Mouse (Mus musculus) hindbrain, embryonic 14.5 days (tissue): ENCODE measurements around the gene Tvp23b. TPM values are rescaled to one million over a fixed set of nuclear protein-coding genes. Genes with fewer than 3 reads are reported as not detected.

ENCODE experiments used
- ATAC-seq: fragments of 200-750 bp; cut with Nextera tagmentation; 2 replicates; pipeline ENCODE4 v1.8.0; 2017; ENCODE audit warnings: moderate number of reproducible peaks, mild to moderate bottlenecking, moderate TSS enrichment, moderate library complexity; ENCODE audit not compliant: low FRiP score
- DNase-seq: peaks from one replicate; pipeline ENCODE4 v3.0.0-alpha.2; 2015; ENCODE audit warnings: low spot score
- H3K27ac ChIP-seq: fragments of 300-500 bp; sonication (generic); 2 replicates; pipeline ENCODE4 v1.5.1; 2014; ENCODE audit warnings: mild to moderate bottlenecking, moderate library complexity
- H3K27me3 ChIP-seq: fragments of 300-500 bp; sonication (generic); 2 replicates; pipeline ENCODE4 v1.6.1; 2014; ENCODE audit warnings: mild to moderate bottlenecking, low read length, mixed read lengths; ENCODE audit not compliant: control insufficient read depth, insufficient read depth
- H3K36me3 ChIP-seq: fragments of 300-500 bp; sonication (generic); replicated peaks from 2 replicates; pipeline ENCODE4 v1.6.1; 2014; ENCODE audit not compliant: control insufficient read depth, insufficient read depth
- H3K4me1 ChIP-seq: fragments of 300-500 bp; sonication (generic); replicated peaks from 2 replicates; pipeline ENCODE4 v1.6.1; 2014; ENCODE audit warnings: antibody characterized with exemption, low read length, mixed read lengths; ENCODE audit not compliant: control insufficient read depth, insufficient read depth
- H3K4me2 ChIP-seq: fragments of 300-500 bp; sonication (generic); replicated peaks from 2 replicates; pipeline ENCODE4 v1.6.1; 2014; ENCODE audit warnings: mild to moderate bottlenecking, moderate library complexity
- H3K4me3 ChIP-seq: fragments of 300-500 bp; sonication (generic); replicated peaks from 2 replicates; pipeline ENCODE4 v1.5.1; 2014; ENCODE audit warnings: mild to moderate bottlenecking, low read length
- H3K9ac ChIP-seq: fragments of 300-500 bp; sonication (generic); 2 replicates; pipeline ENCODE4 v1.6.1; 2014
- H3K9me3 ChIP-seq: fragments of 300-500 bp; sonication (generic); 2 replicates; pipeline ENCODE4 v1.6.1; 2016; ENCODE audit warnings: low read length; ENCODE audit not compliant: control insufficient read depth
- WGBS: fragments of 180-500 bp; shearing (Covaris S2); extraction: QIAGEN DNeasy Blood & Tissue Kit; methylation state at CpG from one replicate; pipeline ENCODE4 v1.1.7; 2014; 5-methylcytosine and 5-hydroxymethylcytosine counted together
- polyA plus RNA-seq: library from polyadenylated mRNA; unstranded; fragments of >200 nt; fragmentation: Nextera tagmentation; extraction: Ambion mirVana; gene quantifications from 2 replicates; pipeline ENCODE4 v1.2.1, GENCODE M21; 2014

Gene Tvp23b
- polyA plus RNA-seq, 1 experiment from 2014 or later, result 52.8 TPM

- Histone ChIP-seq H3K4me2 (no peak overlapping the region), H3K27me3 (no peaks in the 10 kb centered on the region), H3K9me3 (no peaks in the 10 kb centered on the region), H3K4me3 (no peak overlapping the region), H3K9ac (no peak overlapping the region), H3K4me1 (no peaks in the 10 kb centered on the region), H3K36me3 (no peaks in the 10 kb centered on the region), H3K27ac (no peak overlapping the region)
- ATAC-seq, result no peak
- 87% methylated on average over 6 of the region's 6 CpGs for WGBS
- DNase-seq, result no peak
These were observed 25.9 kb upstream of the Tvp23b start for GRCm38 (mm10) chr11:62853334-62853733.

DNA sequence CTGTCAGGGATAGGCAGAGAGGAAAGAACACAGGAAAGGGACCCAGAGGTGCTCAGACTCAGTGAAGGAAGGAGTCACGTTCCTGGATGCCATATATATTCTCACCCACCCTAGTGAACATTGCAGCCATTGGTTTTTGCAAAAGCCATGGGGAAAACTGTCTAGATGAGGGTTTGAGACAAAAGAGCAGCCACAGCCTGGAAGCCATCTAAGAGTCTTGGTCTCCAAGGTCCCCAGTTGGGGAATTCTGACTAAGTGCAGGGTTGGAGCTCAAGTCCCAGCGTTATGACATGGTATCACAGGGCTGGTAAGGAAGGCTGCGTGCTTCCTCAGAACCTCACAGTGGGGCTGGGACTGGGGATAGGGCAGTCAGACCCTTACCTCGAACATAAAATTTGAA is 13.7 kb upstream of the Tvp23b start:
- Histone ChIP-seq H3K4me1 (no peaks in the 10 kb centered on the region), H3K27me3 (no peaks in the 10 kb centered on the region), H3K36me3 (no peaks in the 10 kb centered on the region), H3K4me2 (no peak overlapping the region), H3K9me3 (no peaks in the 10 kb centered on the region), H3K27ac (no peak overlapping the region), H3K9ac (no peak overlapping the region), H3K4me3 (no peak overlapping the region)
- ATAC-seq (no peak), DNase-seq (no peak)
- WGBS, result 80% methylated on average over 4 of the region's 4 CpGs

DNA sequence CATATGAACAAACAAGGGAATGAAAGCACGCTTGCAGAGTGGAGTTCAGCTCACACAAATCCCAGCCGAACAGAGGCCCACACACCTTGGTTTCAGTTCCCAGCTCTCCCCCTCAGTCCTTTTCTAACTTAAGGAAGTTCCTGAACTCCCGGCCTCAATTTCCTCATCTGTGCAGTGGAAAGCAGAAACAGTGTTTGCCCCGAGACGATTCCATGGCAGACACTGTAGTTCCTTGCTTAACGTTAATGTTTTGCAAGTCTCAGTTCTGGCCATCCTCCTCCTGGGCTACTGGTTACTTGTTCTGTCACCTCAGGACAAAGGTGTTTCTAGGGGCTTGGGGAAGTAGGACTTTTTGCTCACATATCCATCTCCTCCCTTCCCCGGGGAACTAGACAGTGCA is 12.6 kb upstream of the Tvp23b start:
- no peaks in the 10 kb centered on the region for H3K4me1 ChIP-seq
- no peaks in the 10 kb centered on the region for H3K9me3 ChIP-seq
- H3K4me2 ChIP-seq, result no peak overlapping the region
- DNase-seq (no peak), ATAC-seq (no peak)
- no peak overlapping the region for H3K4me3 ChIP-seq
- H3K9ac ChIP-seq, result no peak overlapping the region
- H3K27ac ChIP-seq, result no peak overlapping the region
- no peaks in the 10 kb centered on the region for H3K36me3 ChIP-seq
- no peaks in the 10 kb centered on the region for H3K27me3 ChIP-seq
- 89% methylated on average over 7 of the region's 7 CpGs for WGBS

DNA sequence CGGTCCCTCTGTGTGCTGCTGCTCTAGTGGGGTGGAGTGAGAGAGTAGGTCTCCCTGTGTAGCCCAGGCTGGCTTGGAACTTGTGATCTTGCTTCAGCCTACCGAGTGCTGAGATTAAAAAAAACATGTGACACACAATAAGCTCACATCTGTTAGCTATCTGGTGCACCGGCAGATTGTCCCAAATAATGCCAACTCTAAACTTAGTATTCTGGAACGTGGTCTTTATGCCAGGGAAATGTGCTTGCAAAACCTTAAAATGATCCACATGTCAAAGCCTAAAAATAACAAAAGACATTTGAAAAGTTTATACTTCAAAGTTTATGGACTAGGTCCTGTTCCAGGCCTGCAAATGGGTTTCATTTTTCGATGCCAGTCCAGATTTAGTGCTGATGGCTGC is 10.1 kb upstream of the Tvp23b start:
- DNase-seq, result no peak
- Histone ChIP-seq H3K27ac (no peak overlapping the region), H3K9ac (no peak overlapping the region), H3K4me2 (no peak overlapping the region), H3K4me3 (no peak overlapping the region), H3K36me3 (no peaks in the 10 kb centered on the region), H3K9me3 (no peaks in the 10 kb centered on the region), H3K4me1 (no peaks in the 10 kb centered on the region), H3K27me3 (no peaks in the 10 kb centered on the region)
- 79% methylated on average over 5 of the region's 5 CpGs for WGBS
- no peak for ATAC-seq

DNA sequence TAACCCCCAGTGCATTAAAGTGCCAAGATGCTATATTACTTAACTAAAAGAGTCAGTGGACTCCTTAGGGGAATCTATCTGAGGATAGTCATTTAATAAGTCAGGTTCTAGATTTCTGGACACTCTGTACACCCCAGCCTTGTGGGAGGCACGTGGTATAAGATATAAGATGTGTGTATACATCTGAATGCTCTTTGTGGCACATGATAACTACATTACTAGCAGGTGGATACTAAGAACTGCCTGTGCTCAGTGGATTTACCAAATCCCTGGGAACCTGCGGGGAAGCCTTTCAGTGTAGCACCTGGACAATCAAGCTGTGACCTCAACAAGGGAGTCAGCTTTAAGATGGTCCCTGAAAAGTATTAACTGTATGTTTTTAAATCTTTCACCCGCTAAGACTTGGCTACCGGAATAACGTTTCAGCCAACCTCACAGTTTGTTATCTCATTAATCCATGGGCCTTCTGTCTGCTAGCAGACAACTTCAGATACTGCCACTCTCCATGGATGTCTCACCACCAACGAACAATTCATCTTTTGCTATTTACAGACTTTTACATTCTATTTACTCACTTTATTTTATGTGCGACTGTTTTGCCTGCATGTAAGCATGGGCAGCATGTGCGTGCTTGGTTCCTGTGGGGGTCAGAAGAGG is 9.4 kb upstream of the Tvp23b start:
- WGBS, result 86% methylated on average over 8 of the region's 8 CpGs
- Histone ChIP-seq H3K27me3 (no peaks in the 10 kb centered on the region), H3K4me1 (no peaks in the 10 kb centered on the region), H3K27ac (no peak overlapping the region), H3K4me3 (no peak overlapping the region), H3K9me3 (no peaks in the 10 kb centered on the region), H3K4me2 (no peak overlapping the region), H3K36me3 (no peaks in the 10 kb centered on the region), H3K9ac (no peak overlapping the region)
- ATAC-seq (no peak), DNase-seq (no peak)

GRCm38 (mm10) chr11:62873479-62873878 is 5.8 kb upstream of the Tvp23b start:
- H3K27me3 ChIP-seq, result no peaks in the 10 kb centered on the region
- WGBS, result 78% methylated on average over 9 of the region's 9 CpGs
- DNase-seq, result no peak
- H3K4me2 ChIP-seq, result no peak overlapping the region
- ATAC-seq, result no peak
- H3K36me3 ChIP-seq, result no peaks in the 10 kb centered on the region
- no peak overlapping the region for H3K27ac ChIP-seq
- no peaks in the 10 kb centered on the region for H3K4me1 ChIP-seq
- H3K9ac ChIP-seq, result no peak overlapping the region
- H3K4me3 ChIP-seq, result no peak overlapping the region
- no peaks in the 10 kb centered on the region for H3K9me3 ChIP-seq

GRCm38 (mm10) chr11:62875696-62876095 is 3.6 kb upstream of the Tvp23b start:
- Histone ChIP-seq H3K36me3 (no peaks in the 10 kb centered on the region), H3K27me3 (no peaks in the 10 kb centered on the region), H3K4me1 (peaks cover 7% of the 10 kb centered on the region; the same call in 1 of the 2 replicates), H3K9me3 (no peaks in the 10 kb centered on the region), H3K9ac (no peak overlapping the region), H3K4me3 (no peak overlapping the region), H3K27ac (no peak overlapping the region), H3K4me2 (no peak overlapping the region)
- no peak for ATAC-seq
- WGBS, result 78% methylated on average over 1 of the region's 1 CpGs
- no peak for DNase-seq

GRCm38 (mm10) chr11:62876445-62876844 is 2.8 kb upstream of the Tvp23b start:
- WGBS, result 86% methylated on average over 4 of the region's 4 CpGs
- no peak overlapping the region for H3K27ac ChIP-seq
- no peaks in the 10 kb centered on the region for H3K36me3 ChIP-seq
- no peaks in the 10 kb centered on the region for H3K27me3 ChIP-seq
- DNase-seq, result no peak
- H3K9me3 ChIP-seq, result no peaks in the 10 kb centered on the region
- H3K9ac ChIP-seq, result no peak overlapping the region
- H3K4me2 ChIP-seq, result no peak overlapping the region
- no peak overlapping the region for H3K4me3 ChIP-seq
- no peak for ATAC-seq
- peaks cover 7% of the 10 kb centered on the region; the same call in 1 of the 2 replicates for H3K4me1 ChIP-seq

- H3K27me3 ChIP-seq, result no peaks in the 10 kb centered on the region
- H3K9ac ChIP-seq, result no peak overlapping the region
- DNase-seq (no peak), ATAC-seq (no peak)
- no peaks in the 10 kb centered on the region for H3K9me3 ChIP-seq
- H3K4me2 ChIP-seq, result no peak overlapping the region
- WGBS, result 90% methylated on average over 1 of the region's 1 CpGs
- no peak overlapping the region for H3K27ac ChIP-seq
- H3K4me1 ChIP-seq, result peaks cover 7% of the 10 kb centered on the region; the same call in 1 of the 2 replicates
- H3K4me3 ChIP-seq, result no peak overlapping the region
- no peaks in the 10 kb centered on the region for H3K36me3 ChIP-seq
These were observed 1.9 kb upstream of the Tvp23b start for GRCm38 (mm10) chr11:62877391-62877790.

- H3K27me3 ChIP-seq, result no peaks in the 10 kb centered on the region
- ATAC-seq, result no peak
- H3K4me3 ChIP-seq, result peak overlapping the region; percentile 88
- no peak for DNase-seq
- H3K36me3 ChIP-seq, result peaks cover 5% of the 10 kb centered on the region
- H3K4me2 ChIP-seq, result peak overlapping the region; percentile 79
- WGBS, result 30% methylated on average over 9 of the region's 9 CpGs
- peak overlapping the region; percentile 53; the same call in 1 of the 2 replicates for H3K9ac ChIP-seq
- H3K27ac ChIP-seq, result no peak overlapping the region
- no peaks in the 10 kb centered on the region for H3K9me3 ChIP-seq
- H3K4me1 ChIP-seq, result peaks cover 7% of the 10 kb centered on the region; the same call in 1 of the 2 replicates
These were observed 527 bp upstream of the Tvp23b start for GRCm38 (mm10) chr11:62878728-62879127.
